Mouse (Mus musculus): Measurements from ENCODE around the gene Galk2.

The Galk2 gene

DNA sequence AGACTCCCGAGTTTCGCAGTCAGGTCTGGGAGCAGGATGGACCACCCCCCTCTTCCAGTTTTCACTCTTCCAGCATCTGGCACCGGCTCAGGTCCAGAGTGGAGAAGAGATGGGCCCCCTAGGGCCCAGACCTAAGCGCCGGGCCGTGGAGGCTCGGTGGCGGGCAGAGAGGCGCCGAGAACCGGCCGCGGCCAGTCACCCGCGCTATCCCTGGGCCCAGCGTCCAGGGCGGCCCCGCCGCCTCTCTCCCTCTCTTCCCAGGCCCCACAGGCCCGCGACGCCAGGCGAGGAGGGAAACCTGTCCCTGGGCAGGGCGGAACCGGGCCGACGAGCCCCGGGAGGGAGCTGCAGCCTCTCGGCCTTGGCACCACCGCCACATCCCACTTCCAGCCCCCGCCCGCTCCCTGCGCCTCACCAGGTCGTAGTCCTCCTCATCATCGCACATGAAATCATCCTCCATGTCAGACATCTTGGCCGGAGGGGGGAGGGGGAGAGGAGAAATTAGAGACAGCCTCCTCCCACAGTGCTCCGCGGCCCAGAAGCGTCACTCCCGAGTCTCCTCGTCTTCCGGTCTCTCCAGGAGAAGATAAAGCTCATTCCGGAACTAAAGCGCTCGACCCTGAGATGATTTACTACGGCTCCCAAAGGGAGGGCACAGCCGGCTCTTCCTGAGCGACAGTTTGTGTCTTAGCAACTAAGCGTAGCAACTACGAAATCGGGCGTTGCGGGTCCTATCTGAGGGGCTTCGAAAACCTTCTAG, at the start of gene Galk2, which contains the start of gene Cops2:
TSS of gene Galk2 (plus strand) at position 589 of the 760 bp plus-strand sequence.
TSS of gene Cops2 (minus strand) at position 619 of the 760 bp plus-strand sequence.
- peak; percentile 98 for DNase-seq

GRCm38 (mm10) chr2:125809551-125809950, 49.4 kb upstream of the Galk2 start:
- DNase-seq, result peak in 1 of 2 experiments; percentile 7

DNA sequence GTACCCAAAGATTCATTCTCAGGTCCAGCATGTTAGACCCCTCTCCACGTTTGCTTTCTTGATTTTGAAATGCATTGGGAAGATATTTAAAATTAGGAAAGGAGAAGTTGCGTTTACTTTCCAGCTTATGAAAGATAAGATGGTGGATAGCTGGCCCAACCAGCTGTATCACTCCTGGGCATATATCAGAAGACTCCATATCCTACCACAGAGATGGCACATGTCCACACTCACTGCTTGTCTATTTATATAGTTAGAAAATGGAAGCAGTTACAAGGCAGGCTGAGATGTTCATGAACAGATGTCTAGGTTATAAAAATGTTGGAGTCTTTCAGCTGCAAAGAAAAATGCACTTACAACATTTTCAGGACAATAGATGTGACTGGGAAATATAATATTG, 47.6 kb upstream of the Galk2 start:
- no peak for DNase-seq

GRCm38 (mm10) chr2:125813972-125814595, 44.8 kb upstream of the Galk2 start:
- no peak for DNase-seq

- DNase-seq, result no peak
Observed at GRCm38 (mm10) chr2:125820397-125820796, 38.5 kb upstream of the Galk2 start.

DNA sequence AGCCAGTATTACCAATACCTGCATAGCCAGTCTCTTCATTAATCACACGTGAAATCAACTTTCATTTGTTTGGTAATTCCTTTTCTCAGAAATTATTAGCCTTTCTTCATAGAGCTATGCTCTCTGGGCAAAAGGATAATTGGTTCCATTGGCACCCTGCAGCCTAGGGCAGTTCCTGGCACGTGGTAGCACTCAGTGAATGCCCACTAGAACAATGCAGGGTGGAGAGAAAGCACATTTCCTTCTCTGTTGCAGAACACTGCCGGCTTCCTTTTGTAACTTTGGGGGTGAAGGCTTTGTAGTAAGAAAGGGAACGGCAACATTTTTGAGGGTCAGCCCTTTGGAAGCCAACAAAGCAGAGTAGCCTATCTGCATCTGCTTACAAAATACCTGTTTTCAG, 32.7 kb upstream of the Galk2 start:
- DNase-seq, result no peak

- no peak for DNase-seq
Observed at GRCm38 (mm10) chr2:125827898-125828297, 31.0 kb upstream of the Galk2 start.

GRCm38 (mm10) chr2:125829924-125830323, 29.0 kb upstream of the Galk2 start:
- DNase-seq, result no peak

DNA sequence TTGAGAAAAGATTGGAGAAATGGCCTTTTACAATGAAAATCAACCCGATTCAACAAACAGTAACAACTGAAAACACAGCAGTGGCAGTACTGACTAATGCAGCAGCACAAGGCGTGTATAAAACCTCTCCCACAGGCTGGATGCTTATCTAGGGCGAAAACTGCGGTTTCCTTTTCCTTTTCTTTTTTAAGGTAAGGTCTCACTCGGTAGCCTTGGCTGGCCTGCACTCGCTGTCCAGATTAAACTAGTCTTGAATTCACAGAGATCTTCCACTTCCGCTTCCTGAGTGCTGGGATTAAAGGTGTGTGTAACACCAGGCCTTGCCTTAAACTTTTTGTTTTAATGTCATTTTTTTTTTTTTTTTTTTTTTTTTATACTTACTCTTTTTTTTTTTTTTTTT, 20.8 kb upstream of the Galk2 start:
- DNase-seq, result no peak

GRCm38 (mm10) chr2:125838708-125839284, 20.1 kb upstream of the Galk2 start:
- no peak for DNase-seq

GRCm38 (mm10) chr2:125851237-125851636, 7.7 kb upstream of the Galk2 start:
- no peak for DNase-seq

DNA sequence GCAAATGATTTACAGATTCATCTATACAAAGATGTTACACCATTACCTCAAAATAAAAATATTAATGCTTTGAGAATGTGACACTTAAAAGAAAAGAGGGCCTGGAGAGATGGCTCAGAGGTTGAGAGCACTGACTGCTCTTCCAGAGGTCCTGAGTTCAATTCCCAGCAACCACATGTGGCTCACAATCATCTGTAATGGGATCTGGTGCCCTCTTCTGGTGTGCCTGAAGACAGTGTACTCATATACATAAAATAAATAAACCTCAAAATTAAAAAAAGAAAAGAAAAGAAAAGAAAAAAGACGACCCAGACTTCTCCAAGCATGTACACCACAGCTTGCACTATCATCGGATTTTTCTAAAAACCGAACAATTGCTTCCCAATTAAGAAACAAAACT, 1.2 kb upstream of the Galk2 start:
- DNase-seq, result peak in 1 of 2 experiments; percentile 4

GRCm38 (mm10) chr2:125863799-125864198, 4.9 kb downstream of the Galk2 start:
- no peak for DNase-seq

- no peak for DNase-seq
Observed at GRCm38 (mm10) chr2:125864551-125864950, 5.6 kb downstream of the Galk2 start.

- DNase-seq, result peak; percentile 62 to 73
Observed at GRCm38 (mm10) chr2:125865585-125865984, 6.7 kb downstream of the Galk2 start.

- peak; percentile 78 for DNase-seq
Observed at GRCm38 (mm10) chr2:125866058-125866740, 7.3 kb downstream of the Galk2 start.

- DNase-seq, result no peak
Observed at GRCm38 (mm10) chr2:125868301-125868700, 9.4 kb downstream of the Galk2 start.

DNA sequence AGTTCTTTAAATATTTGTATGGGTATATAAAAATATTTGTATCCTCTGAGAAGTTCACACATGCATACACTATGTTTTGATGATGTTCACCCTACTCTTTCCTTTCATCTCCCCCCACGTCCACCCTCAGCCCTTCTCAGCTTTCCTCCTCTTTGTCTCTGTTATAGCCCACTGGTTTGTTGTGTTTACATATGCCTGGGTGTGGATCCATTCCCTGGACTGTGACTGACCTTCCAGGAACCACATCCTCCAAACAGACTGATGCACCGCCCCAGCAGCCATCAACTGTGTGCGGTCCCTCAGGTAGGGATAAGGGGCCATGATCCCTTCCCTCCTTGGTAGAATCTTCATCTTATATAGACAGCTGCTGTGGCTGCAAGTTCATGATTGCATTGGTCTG, 11.2 kb downstream of the Galk2 start:
- no peak for DNase-seq

DNA sequence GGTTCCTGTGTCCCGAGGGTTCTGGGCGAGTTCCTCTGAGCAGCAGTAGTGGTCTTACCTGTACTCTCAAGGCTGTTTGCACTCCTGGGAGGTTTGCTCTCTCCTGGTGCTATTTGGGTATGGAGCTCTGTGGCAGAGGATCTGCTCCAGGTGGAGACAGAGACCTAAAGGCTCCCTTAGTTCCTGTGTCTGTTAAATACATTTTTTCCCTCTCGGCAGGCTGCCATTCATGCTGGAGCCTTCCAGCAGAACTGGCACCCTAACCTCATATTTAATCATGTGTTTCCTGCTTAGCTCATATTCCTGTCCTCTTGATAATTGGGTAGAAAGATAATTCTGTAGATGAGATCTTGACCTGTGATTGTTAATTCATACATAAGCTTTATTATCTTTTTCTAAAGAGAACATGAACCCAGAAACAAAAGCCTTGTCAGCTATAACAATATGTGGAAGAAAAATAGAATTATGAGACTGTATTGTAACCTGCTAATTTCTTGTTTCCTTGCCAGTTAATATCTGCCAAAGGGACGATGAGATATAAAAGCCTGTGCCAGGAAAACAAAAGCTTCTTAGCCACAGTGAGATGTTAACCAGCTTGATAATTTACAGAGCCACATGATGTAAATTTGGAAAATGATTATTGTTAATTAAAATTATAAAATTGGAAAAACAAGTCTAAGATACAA, 27.1 kb downstream of the Galk2 start:
- DNase-seq, result peak; percentile 77 to 78

DNA sequence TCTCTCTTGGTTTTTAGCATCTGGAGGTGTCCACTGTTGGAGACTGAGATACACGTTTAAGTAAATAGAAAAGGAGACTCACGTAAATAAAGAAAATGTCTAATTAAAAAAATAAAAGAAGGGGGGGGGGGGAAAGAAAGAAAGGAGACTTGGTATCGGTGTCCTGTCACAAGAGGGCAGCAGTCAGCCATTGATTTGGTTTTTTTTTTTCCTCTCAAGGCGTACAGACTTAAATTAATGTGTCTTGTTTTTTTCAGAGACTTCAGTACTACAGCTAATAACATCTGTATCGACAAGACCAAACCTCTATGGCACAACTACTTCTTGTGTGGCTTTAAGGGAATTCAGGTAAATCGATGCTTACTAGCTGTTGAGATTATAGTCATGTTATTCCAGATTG, 34.2 kb downstream of the Galk2 start:
- peak; percentile 70 to 72 for DNase-seq

DNA sequence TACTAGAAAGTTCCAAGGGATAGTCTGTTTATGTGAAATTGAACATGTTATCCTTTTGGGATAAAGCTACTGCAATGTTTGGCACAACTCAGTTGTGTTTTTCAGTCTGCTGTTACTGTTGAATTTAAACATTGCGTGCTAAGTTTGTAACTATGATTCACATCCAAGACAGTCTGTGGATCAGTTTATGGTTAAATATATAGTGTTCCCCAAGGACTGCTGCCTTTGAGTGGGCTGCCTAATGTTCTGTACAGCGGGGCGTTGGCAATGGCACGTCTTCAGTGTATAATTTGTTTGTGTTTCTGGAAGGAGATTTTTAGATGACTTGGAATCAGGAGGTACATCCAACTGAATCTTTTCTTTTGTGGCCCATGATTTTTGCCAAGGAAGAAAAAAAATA, 36.2 kb downstream of the Galk2 start:
- no peak for DNase-seq

DNA sequence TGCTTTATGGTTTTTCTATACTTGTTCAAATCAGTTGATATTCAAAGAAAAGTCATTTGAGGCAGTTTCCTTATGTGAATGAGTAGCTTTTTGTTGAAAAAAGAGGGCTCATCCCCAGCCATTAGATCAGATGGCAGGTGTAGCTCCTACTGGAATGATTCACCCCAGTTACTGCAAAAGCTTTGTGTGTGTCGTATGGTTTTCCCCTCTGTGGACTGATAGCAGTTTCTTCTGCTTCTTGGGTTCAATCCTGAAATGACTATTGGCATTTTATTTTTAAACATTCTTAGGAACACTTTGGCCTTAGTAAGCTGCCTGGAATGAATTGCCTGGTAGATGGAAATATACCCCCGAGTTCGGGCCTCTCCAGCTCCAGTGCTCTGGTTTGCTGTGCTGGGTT, 37.4 kb downstream of the Galk2 start:
- DNase-seq, result no peak

Measured in cerebellum, postnatal 10 days (tissue).